Mouse (Mus musculus): ENCODE results near the gene Lmf2. TPM values are rescaled to one million over a fixed set of nuclear protein-coding genes. Genes with fewer than 3 reads are reported as not detected.
A peak's percentile ranks its signal among the peaks of the same experiment; 100 is the strongest.

The Lmf2 gene
- total RNA-seq, 2 experiments from 2014 or later = 45.7 to 47.7 TPM

DNA sequence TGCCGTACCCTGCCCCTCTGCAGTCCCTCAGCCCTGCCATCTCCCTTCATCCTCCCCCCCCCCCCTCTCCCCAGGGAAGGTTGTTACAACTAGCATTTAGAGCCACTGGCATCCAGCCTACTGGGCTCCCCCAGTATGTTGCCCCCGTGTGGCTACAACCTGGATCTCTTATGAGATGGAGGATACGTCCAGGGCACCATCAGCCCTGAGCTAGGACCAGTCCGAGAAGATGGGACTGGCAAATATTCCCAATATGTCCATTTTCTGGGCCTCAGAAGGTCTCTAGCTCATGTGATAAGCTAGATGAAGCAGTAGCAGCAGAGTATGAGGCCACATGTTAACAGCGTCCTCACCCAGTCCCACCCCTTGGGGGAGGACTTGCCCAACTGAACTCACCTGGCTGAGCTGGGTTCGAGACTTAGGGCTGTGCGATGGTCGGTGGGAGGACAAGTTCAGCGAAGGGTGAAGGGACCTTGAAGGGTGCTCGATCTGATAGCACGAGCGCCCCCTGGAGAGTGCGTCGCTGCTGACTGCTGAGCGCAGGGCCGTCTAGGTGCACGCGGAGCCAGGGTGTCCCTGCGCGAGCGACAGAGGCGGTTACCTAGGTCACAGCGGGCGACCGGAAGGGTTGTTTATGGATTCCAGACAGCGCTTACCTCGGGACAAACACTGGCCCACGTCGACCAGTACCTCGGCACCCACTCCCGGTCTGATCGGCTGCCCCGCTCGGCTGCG, 17.7 kb upstream of the Lmf2 start:
- DNase-seq (ENCODE audit: low spot score in 2 of 2) = peak; percentile 76 to 86

DNA sequence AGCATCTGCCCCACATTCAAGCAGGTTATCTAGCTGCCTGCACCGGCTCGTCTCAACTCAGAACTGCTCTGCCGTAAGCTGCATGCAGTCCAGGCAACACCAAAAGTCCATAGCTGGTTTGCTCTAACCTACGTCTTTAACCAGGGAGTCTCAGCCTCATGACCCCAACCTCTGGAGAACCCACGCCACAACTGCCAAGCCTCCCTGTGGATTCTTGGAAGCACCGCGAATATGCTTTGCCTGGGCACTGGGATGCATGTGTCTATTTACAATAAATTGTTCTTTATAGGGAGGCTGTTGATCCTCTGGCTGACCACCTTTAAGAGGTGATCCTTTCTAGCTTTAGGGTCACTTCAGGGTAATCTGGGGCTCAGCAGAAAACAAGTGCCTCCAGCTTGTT, 17.1 kb upstream of the Lmf2 start:
- no peak for DNase-seq (ENCODE audit: low spot score in 2 of 2)

DNA sequence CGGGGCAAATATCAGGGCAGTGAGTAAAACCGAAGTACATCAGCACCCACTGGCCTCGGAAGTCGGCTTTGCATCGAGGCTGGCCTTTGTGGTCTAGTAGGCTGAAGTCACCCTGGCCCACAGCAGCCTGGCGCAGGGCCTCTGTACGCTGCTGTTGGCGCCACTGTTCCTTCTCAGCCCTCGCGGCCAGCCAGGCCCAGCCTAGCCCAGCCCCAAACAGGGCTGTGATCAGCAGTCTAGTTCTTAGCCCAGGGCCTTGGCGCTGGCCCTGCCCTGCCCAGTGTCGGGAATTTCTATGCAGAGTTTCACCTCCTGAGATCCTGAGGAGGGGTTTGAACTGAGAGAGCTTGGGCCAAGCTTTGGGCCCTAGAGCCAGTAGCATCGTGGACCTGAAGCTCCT, 16.6 kb upstream of the Lmf2 start:
- no peak for DNase-seq (ENCODE audit: low spot score in 2 of 2)

DNA sequence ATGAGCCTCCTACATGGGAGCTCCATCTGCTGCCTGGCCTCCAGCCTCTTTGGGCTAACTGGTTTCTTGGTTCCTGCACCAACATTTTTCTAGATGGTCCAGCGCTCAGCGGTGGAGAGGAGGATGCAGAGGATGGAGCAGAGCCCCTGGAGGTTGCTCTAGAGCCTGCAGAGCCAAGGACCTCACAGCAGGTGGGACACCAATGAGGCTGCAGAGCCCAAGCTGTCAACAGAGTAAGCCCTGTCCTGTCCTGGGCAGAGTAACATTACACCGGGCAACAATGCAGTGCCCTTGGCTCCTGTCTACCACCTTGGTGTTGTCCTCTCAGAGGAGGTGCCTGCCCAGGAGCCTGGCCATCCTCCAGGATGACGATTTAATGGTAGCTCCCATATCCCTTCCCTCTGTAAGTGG, 9.7 kb upstream of the Lmf2 start:
- DNase-seq (ENCODE audit: low spot score in 2 of 2) = no peak

DNA sequence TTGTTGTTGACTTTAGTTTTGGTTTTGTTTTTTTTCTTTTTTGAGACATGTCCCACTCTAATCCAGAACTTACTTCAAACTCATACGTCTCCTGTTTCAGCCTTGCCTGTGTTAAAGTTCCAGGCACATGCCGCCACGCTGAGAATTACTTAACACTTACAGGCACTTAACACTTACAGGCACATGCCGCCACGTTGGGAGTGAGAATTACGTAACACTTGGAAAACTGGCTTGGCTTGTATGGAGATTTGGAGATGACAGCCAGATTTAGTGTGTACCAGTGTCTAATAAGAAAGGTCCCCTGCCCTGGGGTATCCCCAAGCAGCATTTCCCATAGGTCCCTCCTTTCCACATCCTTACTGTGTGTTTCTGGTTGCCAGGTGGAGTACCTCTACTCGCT, 7.6 kb upstream of the Lmf2 start:
- no peak for DNase-seq (ENCODE audit: low spot score in 2 of 2)

DNA sequence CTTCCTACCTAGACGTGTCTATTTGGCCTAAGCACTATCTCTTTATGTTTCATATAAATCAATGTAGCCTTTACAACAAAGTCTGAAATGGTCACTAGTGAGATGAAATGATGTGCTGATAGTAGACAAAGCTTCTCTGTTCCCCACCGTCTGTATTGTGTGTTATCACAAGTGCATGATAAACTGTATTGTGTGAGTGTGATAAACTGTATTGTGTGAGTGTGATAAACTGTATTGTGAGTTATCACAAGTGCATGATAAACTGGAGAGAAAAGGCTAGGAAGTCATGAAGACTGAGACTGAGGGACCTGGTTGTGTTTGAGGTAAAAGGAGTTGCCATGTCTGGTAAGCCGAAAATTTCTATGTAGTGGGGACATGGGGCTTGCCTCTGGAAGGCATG, 3.3 kb upstream of the Lmf2 start:
- DNase-seq (ENCODE audit: low spot score in 2 of 2) = no peak

DNA sequence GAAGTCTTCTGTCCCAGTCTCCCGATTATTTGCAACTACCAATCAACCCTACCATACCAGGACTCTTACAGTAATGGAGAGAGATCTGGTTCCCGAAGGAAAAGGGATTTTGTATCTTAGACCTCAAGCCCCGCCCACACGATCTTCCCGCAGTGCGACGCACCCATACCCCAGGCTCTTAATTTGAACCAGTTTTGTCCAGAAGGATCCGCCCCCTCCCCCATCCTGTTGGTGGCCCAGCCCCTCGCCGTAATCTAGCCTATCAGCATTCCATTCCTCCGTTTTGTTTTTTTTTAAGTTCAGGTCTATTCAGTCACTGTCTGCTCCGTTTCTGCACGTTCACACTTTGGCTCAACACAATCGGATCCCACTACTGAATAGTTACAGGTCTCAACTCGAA, 913 bp upstream of the Lmf2 start:
- peak; percentile 61 to 85 for DNase-seq (ENCODE audit: low spot score in 2 of 2)

DNA sequence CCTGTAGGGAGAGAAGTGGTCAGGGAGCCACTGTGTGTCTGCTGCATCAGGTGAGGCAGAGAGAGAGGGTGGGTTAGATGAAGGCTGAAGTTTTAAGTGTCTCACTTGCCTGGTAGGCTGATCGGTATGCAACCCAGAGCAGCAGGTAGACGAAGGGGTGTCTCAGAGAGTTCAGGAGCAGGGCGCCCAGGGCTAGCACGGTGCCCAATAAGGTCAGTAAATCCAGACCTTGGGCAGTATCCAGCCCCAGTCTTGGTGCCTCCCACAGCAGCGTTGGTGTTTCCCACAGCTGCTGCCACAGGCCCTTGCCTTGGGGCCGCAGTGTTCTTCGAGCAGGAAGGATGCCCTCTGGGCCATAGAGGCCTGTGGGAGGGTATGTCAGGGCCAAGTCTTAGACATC, 1.0 kb downstream of the Lmf2 start:
- no peak for DNase-seq (ENCODE audit: low spot score in 2 of 2)

DNA sequence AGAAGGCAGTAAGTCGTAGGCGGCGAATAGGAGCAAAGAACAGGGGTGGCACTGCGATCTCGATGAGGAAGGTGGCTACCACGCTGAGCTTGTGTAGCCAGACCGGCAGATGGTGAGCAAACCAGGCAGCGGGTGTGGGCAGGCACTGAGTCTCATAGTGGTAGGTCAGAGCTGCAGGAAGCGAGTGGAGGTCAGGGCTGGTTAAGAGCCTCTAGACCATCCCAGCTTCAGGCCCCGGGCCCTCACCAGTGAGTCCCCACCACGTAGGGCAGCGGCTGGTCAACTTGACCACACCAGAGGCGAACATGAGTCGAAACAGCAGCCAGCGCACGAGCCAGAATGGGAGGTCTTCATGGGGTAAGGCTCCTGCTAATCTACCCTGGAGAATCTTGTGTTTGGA, 1.6 kb downstream of the Lmf2 start:
- DNase-seq (ENCODE audit: low spot score in 2 of 2) = no peak

DNA sequence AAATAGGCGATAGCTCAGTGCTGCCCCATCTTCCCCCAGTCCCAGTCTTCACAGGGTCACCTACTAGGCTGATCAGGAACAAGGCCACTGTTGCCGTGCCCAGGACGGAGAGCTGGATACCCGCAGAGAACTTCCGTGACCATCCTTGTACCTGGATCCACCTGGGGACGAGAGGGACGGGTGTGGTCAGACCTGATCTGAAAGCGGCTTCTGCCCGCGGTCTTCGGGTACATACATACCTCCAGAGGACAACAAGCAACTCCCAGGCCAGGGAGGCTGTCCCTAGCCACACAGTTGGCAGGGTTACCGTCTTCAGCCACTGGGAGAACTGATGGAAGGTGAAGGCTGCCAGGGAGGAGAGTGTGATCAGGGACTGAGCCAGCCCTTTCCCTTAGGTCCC, 2.7 kb downstream of the Lmf2 start:
- DNase-seq (ENCODE audit: low spot score in 2 of 2) = no peak

DNA sequence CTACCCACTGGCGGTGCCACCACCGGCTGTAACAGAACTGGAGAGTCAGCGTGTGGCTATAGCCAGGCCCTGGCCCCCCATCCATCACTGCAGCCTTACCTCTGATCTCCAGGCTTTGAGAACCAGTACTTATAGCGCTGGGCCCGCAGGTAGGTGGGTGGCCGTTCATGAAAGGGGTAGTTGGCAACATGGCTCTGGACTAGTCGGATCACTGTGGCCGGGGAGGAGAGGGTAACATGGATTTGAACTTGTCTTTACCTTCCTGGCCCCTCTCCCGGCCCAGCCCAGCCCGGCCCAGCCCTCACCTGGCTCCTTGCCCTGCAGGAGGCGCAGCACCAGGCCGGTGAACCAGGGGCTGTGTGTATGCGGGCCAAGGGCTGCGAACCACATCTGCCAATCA, 3.4 kb downstream of the Lmf2 start:
- no peak for DNase-seq (ENCODE audit: low spot score in 2 of 2)

DNA sequence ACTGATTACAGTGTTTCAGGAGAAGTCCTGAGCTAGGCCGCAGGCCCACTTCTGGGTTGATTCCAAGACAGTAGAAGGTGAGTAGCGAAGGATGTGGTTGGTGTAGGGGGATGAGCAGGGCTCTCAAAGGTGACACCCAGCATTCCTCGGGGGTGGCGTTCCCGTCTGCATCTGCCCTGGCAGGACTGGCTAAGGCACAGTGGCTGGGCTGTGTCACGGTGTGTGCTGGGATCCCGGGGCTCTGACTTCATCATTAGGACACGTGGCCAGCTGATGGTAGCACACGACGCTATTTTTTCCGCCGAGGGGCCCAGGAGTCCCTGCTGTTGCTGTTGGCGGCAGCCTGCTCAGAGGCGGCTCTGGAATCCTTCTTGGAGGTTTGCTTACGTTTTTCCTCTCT, 4.2 kb downstream of the Lmf2 start:
- no peak for DNase-seq (ENCODE audit: low spot score in 2 of 2)

DNA sequence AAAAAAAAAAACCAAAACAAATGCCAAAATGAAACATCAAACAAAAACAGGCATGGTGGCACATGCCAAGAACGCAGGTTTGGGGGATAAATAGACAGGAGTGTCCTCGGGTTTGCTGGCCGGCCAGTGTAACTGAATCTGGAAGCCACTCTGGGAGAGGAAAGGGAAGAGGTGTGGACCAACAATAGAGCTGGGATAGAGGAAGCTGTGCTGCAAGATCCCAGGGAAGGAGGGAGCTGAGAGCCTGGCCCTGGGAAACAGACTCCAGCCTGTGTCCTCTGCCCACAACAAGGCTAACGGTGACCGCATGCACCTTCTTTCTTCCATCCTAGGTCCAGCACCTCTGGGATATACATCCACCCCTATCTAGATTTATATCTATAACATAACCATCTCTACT, 5.0 kb downstream of the Lmf2 start:
- DNase-seq (ENCODE audit: low spot score in 2 of 2) = no peak

DNA sequence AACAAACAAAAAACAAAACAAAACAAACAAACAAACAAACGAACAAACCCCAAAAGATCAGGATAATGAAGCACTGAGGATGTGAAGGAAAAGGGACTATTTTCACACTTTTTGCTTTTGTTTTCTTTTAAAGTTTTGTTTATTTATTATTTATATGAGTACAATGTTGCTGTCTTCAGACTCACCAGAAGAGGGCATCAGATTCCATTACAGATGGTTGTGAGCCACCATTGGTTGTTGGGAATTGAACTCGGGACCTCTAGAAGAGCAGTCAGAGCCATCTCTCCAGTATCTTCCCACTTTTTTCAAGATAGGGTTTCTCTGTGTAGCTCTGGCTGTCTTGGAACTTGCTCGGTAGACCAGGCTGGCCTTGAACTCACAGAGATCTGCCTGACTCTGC, 12.1 kb downstream of the Lmf2 start:
- no peak for DNase-seq (ENCODE audit: low spot score in 2 of 2)

DNA sequence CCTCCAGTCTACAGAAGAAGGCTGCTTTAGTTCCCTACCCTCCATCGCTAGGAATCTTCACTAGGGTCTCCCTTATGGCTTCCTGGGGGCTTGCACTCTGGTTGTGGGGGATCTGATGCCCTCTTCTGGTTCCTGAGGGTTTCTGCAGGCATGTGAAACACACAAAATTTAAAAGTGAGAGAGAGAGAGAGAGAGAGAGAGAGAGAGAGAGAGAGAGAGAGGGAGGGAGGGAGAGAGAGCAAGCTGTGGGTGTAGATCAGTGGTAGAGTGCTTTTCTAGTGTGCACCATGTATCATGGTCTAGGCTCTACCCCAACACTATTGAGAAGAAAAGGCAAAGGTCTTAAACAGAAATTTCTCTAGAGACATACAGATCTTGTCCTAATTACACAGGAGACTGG, 13.8 kb downstream of the Lmf2 start:
- DNase-seq (ENCODE audit: low spot score in 2 of 2) = no peak

DNA sequence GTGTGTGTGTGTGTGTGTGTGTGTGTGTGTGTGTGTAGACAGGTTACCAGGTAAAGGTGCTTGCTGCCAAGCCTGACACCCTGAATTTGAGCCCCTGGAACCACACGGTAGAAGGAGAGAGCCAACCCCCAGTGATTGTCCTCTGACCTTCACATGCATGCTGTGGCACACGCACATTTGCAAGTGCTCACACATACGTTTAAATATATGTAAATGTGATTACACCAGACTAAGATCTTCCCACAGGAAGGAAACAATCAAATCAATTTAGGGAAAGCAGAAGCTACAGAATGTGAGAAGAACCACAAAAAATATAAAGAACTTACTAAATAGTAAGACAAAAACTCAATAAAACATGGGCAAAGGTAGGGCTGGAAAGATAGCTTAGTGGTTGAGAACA, 15.3 kb downstream of the Lmf2 start:
- DNase-seq (ENCODE audit: low spot score in 2 of 2) = no peak

DNA sequence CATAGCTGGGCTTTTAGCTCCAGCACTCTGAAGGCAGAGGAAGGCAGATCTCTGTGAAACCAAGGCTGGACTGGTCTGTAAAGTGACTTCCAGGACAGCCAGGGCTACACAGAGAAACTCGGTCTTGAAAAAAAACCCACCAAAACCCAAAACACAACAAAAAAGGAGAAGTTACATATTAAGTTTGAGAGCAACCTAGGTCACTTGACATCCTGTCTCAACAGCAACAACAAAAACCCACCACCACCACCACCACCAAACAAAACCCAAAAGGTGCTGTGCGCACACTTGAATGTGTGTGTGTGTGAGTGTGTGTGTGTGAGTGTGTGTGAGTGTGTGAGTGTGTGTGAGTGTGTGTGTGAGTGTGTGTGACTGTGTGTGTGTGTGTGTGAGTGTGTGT, 15.8 kb downstream of the Lmf2 start:
- no peak for DNase-seq (ENCODE audit: low spot score in 2 of 2)

DNA sequence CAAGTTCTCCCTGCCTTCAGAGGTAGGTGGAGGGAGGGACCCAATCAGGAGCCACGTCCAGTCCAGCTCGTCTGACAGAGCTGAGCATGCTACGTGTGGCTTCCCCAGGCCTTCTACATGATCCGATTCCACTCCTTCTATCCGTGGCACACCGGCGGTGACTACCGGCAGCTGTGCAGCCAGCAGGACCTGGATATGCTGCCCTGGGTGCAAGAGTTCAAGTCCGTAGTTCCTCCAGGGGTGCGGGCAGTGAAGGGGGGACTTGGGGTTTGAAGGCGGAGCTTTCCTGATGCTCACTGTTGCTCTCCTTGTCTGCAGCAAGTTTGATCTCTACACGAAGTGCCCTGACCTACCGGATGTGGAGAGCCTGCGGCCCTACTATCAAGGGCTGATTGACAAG, 19.0 kb downstream of the Lmf2 start:
- DNase-seq (ENCODE audit: low spot score in 2 of 2) = no peak

DNA sequence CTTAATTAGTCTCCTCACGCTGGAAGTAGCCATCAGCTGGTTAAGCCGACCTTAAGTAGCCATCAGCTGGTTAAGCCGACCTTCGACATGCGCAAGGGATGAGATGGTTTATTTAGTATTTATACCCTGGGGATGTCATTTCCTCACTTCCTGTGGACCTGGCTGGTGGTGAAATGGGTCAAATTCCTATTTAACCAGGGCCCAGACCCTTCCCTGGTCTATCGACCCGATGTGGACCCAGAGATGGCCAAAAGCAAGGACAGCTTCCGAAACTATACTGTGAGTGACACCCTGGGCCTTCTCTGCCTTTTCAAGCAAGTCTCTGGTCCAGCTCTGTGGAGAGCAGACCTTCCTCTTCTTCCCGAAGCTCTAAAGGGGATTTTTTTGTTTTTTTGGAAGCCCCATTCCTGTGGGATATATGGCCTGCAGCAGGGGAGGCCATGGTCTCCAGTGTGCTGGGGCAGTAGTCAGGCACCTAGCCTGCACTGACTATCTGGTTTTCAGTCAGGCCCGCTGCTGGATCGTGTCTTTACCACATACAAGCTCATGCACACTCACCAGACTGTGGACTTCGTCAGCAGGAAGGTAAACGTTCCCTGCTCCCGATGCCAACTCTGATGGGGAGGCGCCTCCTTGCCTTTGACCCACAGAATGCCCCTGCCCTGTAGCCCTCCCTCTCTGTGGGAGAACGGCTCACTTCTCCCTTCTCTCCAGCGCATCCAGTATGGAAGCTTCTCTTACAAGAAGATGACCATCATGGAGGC, 20.5 kb downstream of the Lmf2 start:
- DNase-seq (ENCODE audit: low spot score in 2 of 2) = no peak

DNA sequence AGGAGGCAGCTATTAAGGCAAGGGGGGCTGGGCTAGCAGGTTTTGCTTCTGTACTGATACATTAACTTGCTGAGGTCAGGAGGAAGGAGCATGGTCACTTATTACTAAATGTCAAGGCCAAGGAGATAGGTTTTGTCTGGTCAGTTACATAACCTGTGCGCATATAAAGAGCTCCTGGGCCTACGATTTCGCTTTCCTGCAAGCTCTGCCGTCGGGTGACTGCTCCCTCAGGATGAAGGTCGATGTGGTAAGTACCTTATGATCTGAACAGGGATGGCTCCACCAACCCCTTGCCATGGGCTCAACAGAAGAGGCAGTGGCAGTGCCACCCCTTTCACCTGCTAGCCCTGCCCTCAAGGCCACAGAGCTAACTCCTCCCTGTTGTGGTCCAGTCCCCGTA, 21.2 kb downstream of the Lmf2 start, which contains the start of gene Miox:
TSS of gene Miox (plus strand) at position 128 of the 400 bp plus-strand sequence.
- DNase-seq (ENCODE audit: low spot score in 2 of 2) = no peak

DNA sequence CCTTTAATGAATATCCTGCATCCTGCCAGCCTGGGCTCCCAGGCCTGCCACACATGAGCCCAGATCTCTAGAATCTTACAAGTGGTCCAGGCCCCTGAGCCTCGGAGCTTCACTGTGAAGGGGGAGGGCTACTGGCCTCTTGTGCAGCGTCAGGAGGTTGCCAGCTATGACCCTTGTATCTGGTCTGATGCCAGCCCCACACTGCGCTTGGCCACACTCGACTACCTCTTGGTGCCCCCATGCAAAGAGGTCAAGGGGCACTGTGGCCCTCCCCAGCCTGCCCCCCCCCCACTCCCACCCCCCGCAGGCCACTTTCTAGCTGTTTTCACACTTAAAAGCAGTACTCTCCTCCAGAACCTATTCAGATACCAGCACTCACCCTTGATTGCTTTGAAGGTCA, 29.0 kb downstream of the Lmf2 start:
- no peak for DNase-seq (ENCODE audit: low spot score in 2 of 2)

DNA sequence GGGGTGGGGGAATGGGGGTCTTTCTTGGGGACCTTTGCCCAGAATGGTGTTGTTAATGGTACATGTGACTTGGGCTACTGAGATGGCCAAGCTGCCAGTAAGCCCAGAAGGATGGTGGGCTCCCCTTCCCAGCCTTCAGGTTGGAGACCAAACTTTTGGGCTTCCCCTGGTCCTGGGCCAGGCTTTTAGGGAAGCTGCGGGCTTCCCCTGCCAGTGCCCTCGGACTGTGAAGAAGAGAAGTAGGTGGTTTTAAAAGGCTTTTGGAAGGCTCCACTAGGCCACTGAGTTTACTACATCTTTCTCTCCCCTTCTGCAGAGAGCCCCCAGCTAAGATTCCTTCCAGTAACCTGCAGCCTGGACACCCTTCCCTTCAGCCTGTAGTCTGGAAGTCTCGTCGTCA, 31.8 kb downstream of the Lmf2 start:
- no peak for DNase-seq (ENCODE audit: low spot score in 2 of 2)

Data from gastrocnemius, postnatal 4 days (tissue).